Mouse (Mus musculus): ENCODE data around the gene Trim11.

Gene Trim11

GRCm38 (mm10) chr11:58955868-58956257 lies 22.0 kb upstream of the Trim11 start:
- no peak for DNase-seq (ENCODE audit: low read depth, low spot score)

GRCm38 (mm10) chr11:58957226-58957914 lies 20.5 kb upstream of the Trim11 start:
- no peak for DNase-seq (ENCODE audit: low read depth, low spot score)

- DNase-seq (ENCODE audit: low read depth, low spot score): no peak
Observed at GRCm38 (mm10) chr11:58958536-58958935, 19.4 kb upstream of the Trim11 start.

GRCm38 (mm10) chr11:58959186-58959825 lies 18.6 kb upstream of the Trim11 start:
- no peak for DNase-seq (ENCODE audit: low read depth, low spot score)

GRCm38 (mm10) chr11:58959921-58960465 lies 17.9 kb upstream of the Trim11 start:
- peak; percentile 64 for DNase-seq (ENCODE audit: low read depth, low spot score)

GRCm38 (mm10) chr11:58961364-58962177 lies 16.3 kb upstream of the Trim11 start:
- DNase-seq (ENCODE audit: low read depth, low spot score): no peak

GRCm38 (mm10) chr11:58963543-58963942 lies 14.3 kb upstream of the Trim11 start:
- DNase-seq (ENCODE audit: low read depth, low spot score): no peak

GRCm38 (mm10) chr11:58964216-58964615 lies 13.7 kb upstream of the Trim11 start:
- no peak for DNase-seq (ENCODE audit: low read depth, low spot score)

GRCm38 (mm10) chr11:58965001-58965760 lies 12.7 kb upstream of the Trim11 start:
- DNase-seq (ENCODE audit: low read depth, low spot score): no peak

- DNase-seq (ENCODE audit: low read depth, low spot score): no peak
Observed at GRCm38 (mm10) chr11:58967346-58967745, 10.5 kb upstream of the Trim11 start.

- DNase-seq (ENCODE audit: low read depth, low spot score): no peak
Observed at GRCm38 (mm10) chr11:58968551-58968950, 9.3 kb upstream of the Trim11 start.

GRCm38 (mm10) chr11:58969027-58969426 lies 8.9 kb upstream of the Trim11 start:
- DNase-seq (ENCODE audit: low read depth, low spot score): no peak

- no peak for DNase-seq (ENCODE audit: low read depth, low spot score)
Observed at GRCm38 (mm10) chr11:58969659-58970058, 8.2 kb upstream of the Trim11 start.

- DNase-seq (ENCODE audit: low read depth, low spot score): no peak
Observed at GRCm38 (mm10) chr11:58970831-58971530, 6.9 kb upstream of the Trim11 start.

- no peak for DNase-seq (ENCODE audit: low read depth, low spot score)
Observed at GRCm38 (mm10) chr11:58971796-58972195, 6.1 kb upstream of the Trim11 start.

GRCm38 (mm10) chr11:58974414-58974813 lies 3.5 kb upstream of the Trim11 start:
- DNase-seq (ENCODE audit: low read depth, low spot score): no peak

GRCm38 (mm10) chr11:58977150-58977549 lies 743 bp upstream of the Trim11 start:
- no peak for DNase-seq (ENCODE audit: low read depth, low spot score)

GRCm38 (mm10) chr11:58977607-58978026 lies 276 bp upstream of the Trim11 start:
- DNase-seq (ENCODE audit: low read depth, low spot score): no peak

- DNase-seq (ENCODE audit: low read depth, low spot score): no peak
Observed at GRCm38 (mm10) chr11:58978706-58979030, 775 bp downstream of the Trim11 start.

- DNase-seq (ENCODE audit: low read depth, low spot score): no peak
Observed at GRCm38 (mm10) chr11:58979183-58979582, 1.3 kb downstream of the Trim11 start.

- DNase-seq (ENCODE audit: low read depth, low spot score): no peak
Observed at GRCm38 (mm10) chr11:58979661-58980060, 1.8 kb downstream of the Trim11 start.
